Mouse (Mus musculus): ENCODE data around the gene Aoah. TPM values are rescaled to one million over a fixed set of nuclear protein-coding genes. Genes with fewer than 3 reads are reported as not detected.

Gene Aoah
- polyA plus RNA-seq, 1 experiment from 2014 or later: 0.44 TPM

DNA sequence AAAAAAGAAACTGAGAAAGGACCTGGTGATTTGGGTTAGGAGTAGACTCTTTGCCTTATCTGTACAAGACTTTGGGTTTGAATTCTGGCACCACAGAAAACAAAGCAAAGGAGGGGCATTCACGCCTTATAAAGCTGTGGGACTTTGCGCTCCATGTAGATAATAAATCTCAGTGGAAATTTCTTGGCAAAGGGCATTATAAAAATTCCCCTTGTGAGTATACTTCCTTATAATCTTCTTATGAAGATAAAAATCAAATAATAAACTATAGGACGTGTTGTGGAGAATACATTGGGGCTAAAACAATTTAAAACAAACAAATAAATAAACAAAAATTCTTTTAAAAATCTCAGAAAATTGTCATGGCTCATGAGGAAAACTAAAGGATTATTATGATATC lies 280.9 kb downstream of the Aoah start, which contains the start of gene Olfr1370:
Olfr1370 (minus strand) TSS at position 101 of the 400 bp plus-strand sequence.
- 83% methylated on average over 3 of the region's 3 CpGs for whole genome bisulfite sequencing
- Histone ChIP-seq H3K36me3 (ENCODE audit: control insufficient read depth, insufficient read depth, low read length) (no peaks in the 10 kb centered on the region), H3K4me2 (ENCODE audit: low read length) (no peak within 1 kb of the TSS), H3K9ac (ENCODE audit: low read length) (no peak within 1 kb of the TSS), H3K27me3 (replicated peaks; ENCODE audit: control insufficient read depth, insufficient read depth, low read length) (no peaks in the 10 kb centered on the region), H3K27ac (ENCODE audit: low read depth, low read length) (no peak within 1 kb of the TSS), H3K4me1 (ENCODE audit: control insufficient read depth, insufficient read depth, low read length) (no peaks in the 10 kb centered on the region), H3K9me3 (replicated peaks; ENCODE audit: control insufficient read depth, low read length) (no peaks in the 10 kb centered on the region), H3K4me3 (ENCODE audit: low read depth, low read length) (no peak within 1 kb of the TSS)
- ATAC-seq (no peak), DNase-seq (ENCODE audit: low spot score) (no peak)

DNA sequence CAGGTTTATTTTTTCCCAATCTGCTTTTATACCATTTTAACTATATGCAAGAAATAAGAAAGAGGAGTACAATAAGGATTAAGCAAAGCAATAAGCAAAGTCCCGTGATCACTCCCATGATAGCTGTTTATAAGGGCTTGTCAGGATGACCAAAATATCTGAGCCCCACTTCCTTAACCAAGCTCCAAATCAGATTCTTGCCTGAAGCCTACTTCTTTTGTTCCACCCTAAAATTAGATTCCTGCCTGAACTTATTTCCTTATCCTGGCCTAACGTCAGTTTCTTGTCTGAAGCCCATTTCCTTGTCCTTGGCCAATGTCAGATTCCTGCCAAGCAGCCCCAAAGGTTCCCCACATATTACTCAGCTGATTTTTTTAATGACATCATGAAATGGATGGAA lies 288.8 kb downstream of the Aoah start:
- Histone ChIP-seq H3K27me3 (replicated peaks; ENCODE audit: control insufficient read depth, insufficient read depth, low read length) (no peaks in the 10 kb centered on the region), H3K36me3 (ENCODE audit: control insufficient read depth, insufficient read depth, low read length) (no peaks in the 10 kb centered on the region), H3K4me1 (ENCODE audit: control insufficient read depth, insufficient read depth, low read length) (no peaks in the 10 kb centered on the region), H3K27ac (ENCODE audit: low read depth, low read length) (no peak overlapping the region), H3K4me3 (ENCODE audit: low read depth, low read length) (no peak overlapping the region), H3K9ac (ENCODE audit: low read length) (no peak overlapping the region), H3K9me3 (replicated peaks; ENCODE audit: control insufficient read depth, low read length) (no peaks in the 10 kb centered on the region), H3K4me2 (ENCODE audit: low read length) (no peak overlapping the region)
- ATAC-seq (no peak), DNase-seq (ENCODE audit: low spot score) (no peak)
- 86% methylated on average over 2 of the region's 2 CpGs for WGBS
